Mouse (Mus musculus) layer of hippocampus, adult 18-20 months (tissue): ENCODE measurements around the gene Ptchd4. TPM values are rescaled to one million over a fixed set of nuclear protein-coding genes. Genes with fewer than 3 reads are reported as not detected.
A peak's percentile ranks its signal among the peaks of the same experiment; 100 is the strongest.

Source experiments
- DNase-seq, 2 experiments: peaks; one replicate each; pipeline ENCODE4 v3.0.0; 2022; ENCODE audit warnings: low spot score in 2 of 2
- total RNA-seq, 2 experiments: library from RNA; stranded (reverse); gene quantifications; 2 replicates each; pipeline ENCODE4 v1.2.3; 2021

The Ptchd4 gene
- total RNA-seq, 2 experiments from 2014 or later: 8.6 to 11.9 TPM

GRCm38 (mm10) chr17:42418449-42418848, 102.7 kb downstream of the Ptchd4 start:
- DNase-seq: peak in 1 of 2 experiments; percentile 17

GRCm38 (mm10) chr17:42427961-42428360, 112.2 kb downstream of the Ptchd4 start:
- no peak for DNase-seq

DNA sequence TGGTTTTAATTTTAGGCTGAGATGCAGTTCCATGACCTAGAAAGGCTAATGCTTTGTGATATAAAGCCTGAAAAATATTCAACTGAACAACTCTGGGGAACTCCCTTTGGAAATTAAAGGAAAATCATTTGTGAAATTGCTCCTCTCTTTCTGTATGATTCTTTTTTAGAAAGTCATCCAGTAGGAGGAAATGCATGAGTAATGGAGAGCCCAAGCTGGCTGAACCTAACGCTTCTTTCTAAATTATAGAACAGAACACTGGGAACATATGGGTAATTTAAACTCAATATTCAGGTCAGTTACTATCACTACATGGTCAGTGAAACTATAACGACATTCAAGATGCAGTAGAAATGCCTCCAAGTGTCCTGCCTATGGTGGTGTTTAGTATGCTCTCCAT, 114.6 kb downstream of the Ptchd4 start:
- no peak for DNase-seq

DNA sequence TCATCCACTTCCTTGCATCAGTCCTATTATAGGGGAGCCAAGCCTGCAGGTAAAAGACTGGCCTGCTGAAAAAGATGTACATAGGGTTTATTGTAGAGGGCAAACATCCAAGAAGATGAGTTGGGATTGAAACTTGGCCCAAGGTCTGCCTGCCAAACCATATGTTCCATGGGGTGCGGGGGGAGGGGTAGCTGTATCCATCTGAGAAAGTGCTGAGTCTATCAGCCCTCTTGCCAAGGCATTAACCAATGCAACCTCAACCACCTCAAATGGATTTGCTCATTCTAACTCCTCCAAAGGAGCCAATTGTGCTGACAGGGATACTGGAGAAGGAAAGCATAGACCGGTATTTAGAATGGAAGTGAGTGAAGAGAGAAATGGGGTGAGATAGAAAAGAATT, 136.5 kb downstream of the Ptchd4 start:
- no peak for DNase-seq

- no peak for DNase-seq
These were observed 140.7 kb downstream of the Ptchd4 start for GRCm38 (mm10) chr17:42456441-42456840.

GRCm38 (mm10) chr17:42462726-42463125, 147.0 kb downstream of the Ptchd4 start:
- no peak for DNase-seq

DNA sequence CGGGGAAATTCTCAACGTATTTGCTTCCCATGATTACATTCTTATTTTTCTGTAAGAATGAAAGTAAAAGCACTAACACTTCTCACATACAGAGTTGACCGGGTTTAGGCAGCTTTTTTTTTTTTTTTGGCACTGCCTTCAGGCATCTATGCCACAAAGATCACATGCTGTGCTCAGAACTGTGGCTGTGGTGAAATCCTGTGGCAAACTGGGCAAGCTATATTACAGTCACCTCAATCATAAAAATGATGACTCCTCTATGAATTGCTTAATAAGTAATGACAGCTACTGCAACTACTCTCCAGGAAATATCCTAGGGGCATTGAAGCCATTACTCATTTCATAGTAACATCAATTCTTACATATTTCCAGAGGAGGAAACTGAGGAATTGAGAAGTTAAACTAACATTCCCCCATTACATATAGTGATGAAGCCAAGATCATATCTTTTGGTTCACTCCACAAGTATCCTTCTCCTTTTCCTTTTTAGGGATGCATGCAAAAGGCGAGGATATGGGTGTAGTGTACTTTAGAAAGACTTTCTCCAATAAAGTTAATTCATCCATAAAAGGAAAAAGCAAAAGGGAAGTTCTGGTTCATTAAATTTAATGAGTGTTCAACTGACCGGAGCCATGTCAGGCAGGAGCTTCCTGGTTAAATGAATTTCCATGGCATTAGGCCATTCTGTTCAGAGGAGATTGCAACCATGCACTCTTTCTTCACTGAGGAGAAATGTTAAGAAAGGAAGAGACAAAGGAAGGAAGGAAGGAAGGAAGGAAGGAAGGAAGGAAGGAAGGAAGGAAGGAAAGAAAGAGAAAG, 164.6 kb downstream of the Ptchd4 start:
- DNase-seq: no peak

- DNase-seq: no peak
These were observed 193.9 kb downstream of the Ptchd4 start for GRCm38 (mm10) chr17:42509356-42510262.

- no peak for DNase-seq
These were observed 214.4 kb downstream of the Ptchd4 start for GRCm38 (mm10) chr17:42530147-42530546.

GRCm38 (mm10) chr17:42549578-42549977, 233.8 kb downstream of the Ptchd4 start:
- peak; percentile 18 to 53 for DNase-seq
